Mouse (Mus musculus): Measurements from ENCODE around the gene Smim10l1. TPM values are rescaled to one million over a fixed set of nuclear protein-coding genes. Genes with fewer than 3 reads are reported as not detected.

Gene Smim10l1
- 1 to 10 TPM; 5.6 to 8.4 TPM for total RNA-seq (2023)

GRCm38 (mm10) chr6:133104609-133104921 lies at the start of gene Smim10l1:
TSS of gene Smim10l1 (plus strand) at chr6:133104909.

GRCm38 (mm10) chr6:133055716-133056115 lies 49.0 kb upstream of the Smim10l1 start, which contains the start of gene Tas2r140:
TSS of gene Tas2r140 (minus strand) at chr6:133055816.

Other genes with a start within 250 kb of the Smim10l1 start
- not detected for gene Tas2r116, start 249.5 kb upstream of the Smim10l1 start, total RNA-seq (2023)
- gene Tas2r110, start 236.9 kb upstream of the Smim10l1 start, total RNA-seq (2023) = not detected
- not detected for gene Tas2r113, start 211.9 kb upstream of the Smim10l1 start, total RNA-seq (2023)
- not detected for gene Tas2r125, start 195.3 kb upstream of the Smim10l1 start, total RNA-seq (2023)
- gene Tas2r129, start 153.8 kb upstream of the Smim10l1 start, total RNA-seq (2023) = not detected
- gene Tas2r131, start 147.0 kb upstream of the Smim10l1 start, total RNA-seq (2023) = not detected
- not detected for gene Tas2r109, start 123.9 kb upstream of the Smim10l1 start, total RNA-seq (2023)
- not detected for gene Tas2r103, start 67.8 kb upstream of the Smim10l1 start, total RNA-seq (2023)
- not detected for gene Tas2r140, start 49.1 kb upstream of the Smim10l1 start, total RNA-seq (2023)
- not detected for gene 5530400C23Rik, start 187.3 kb downstream of the Smim10l1 start, total RNA-seq (2023)